Mouse (Mus musculus): Measurements from ENCODE around the gene Usp21.

DNA sequence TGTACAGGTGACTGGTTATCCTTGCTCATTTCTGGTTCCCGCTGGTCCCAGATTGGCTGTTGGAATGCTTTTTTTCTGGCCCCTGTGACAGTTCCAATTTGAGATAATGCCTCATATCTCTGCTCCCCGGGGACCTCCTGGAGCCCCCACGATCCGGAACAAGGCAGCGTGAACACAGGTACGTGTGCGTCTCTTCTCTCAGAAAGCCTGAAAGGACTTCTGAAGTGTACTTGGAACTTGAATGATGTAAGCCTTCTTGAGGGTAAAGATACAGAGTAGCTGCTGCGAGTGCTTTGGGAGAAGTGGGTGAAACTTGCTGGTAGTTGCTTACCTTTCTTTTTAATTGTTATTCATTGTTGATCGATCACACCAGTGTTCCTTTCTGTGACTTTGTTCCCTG is 16.6 kb downstream of the Usp21 start:
- TF ChIP-seq POLR2A (IDR thresholded peaks at IDR 0.05; ENCODE audit: insufficient read depth, low read length): no peak
- TF ChIP-seq CTCF (IDR thresholded peaks at IDR 0.05; ENCODE audit: low read depth, low read length): no peak
- TF ChIP-seq EP300 (IDR thresholded peaks at IDR 0.05; ENCODE audit: insufficient read depth, low read depth, low read length): no peak
